Mouse (Mus musculus) hindbrain, embryonic 13.5 days (tissue): ENCODE results near the gene Tmem190. TPM values are rescaled to one million over a fixed set of nuclear protein-coding genes. Genes with fewer than 3 reads are reported as not detected.

ENCODE experiments used
- ATAC-seq: fragments of 200-750 bp; cut with Nextera tagmentation; 2 replicates; pipeline ENCODE4 v1.8.0; 2017; ENCODE audit warnings: moderate TSS enrichment; ENCODE audit not compliant: low FRiP score
- H3K27ac ChIP-seq: fragments of 300-500 bp; sonication (generic); 2 replicates; pipeline ENCODE4 v1.5.1; 2015; ENCODE audit warnings: inconsistent platforms, mild to moderate bottlenecking, moderate library complexity
- H3K27me3 ChIP-seq: fragments of 300-500 bp; sonication (generic); 2 replicates; pipeline ENCODE4 v1.6.1; 2015; ENCODE audit warnings: mild to moderate bottlenecking, inconsistent platforms
- H3K36me3 ChIP-seq: fragments of 300-500 bp; sonication (generic); 2 replicates; pipeline ENCODE4 v1.6.1; 2015; ENCODE audit warnings: mild to moderate bottlenecking, inconsistent platforms
- H3K4me1 ChIP-seq: fragments of 300-500 bp; sonication (generic); replicated peaks from 2 replicates; pipeline ENCODE4 v1.6.1; 2015; ENCODE audit warnings: inconsistent platforms
- H3K4me2 ChIP-seq: fragments of 300-500 bp; sonication (generic); 2 replicates; pipeline ENCODE4 v1.6.1; 2015; ENCODE audit warnings: inconsistent platforms, mild to moderate bottlenecking, moderate library complexity
- H3K4me3 ChIP-seq: fragments of 300-500 bp; sonication (generic); 2 replicates; pipeline ENCODE4 v1.5.1; 2015; ENCODE audit warnings: mild to moderate bottlenecking, inconsistent platforms
- H3K9ac ChIP-seq: fragments of 300-500 bp; sonication (generic); 2 replicates; pipeline ENCODE4 v1.6.1; 2015; ENCODE audit warnings: mild to moderate bottlenecking, inconsistent platforms
- H3K9me3 ChIP-seq: fragments of 300-500 bp; sonication (generic); 2 replicates; pipeline ENCODE4 v1.6.1; 2016; ENCODE audit warnings: inconsistent platforms
- WGBS: fragments of 180-500 bp; shearing (Covaris S2); methylation state at CpG from one replicate; pipeline ENCODE4 v1.1.7; 2015; 5-methylcytosine and 5-hydroxymethylcytosine counted together
- polyA plus RNA-seq: library from polyadenylated mRNA; unstranded; fragments of >200 nt; fragmentation: Nextera tagmentation; extraction: Ambion mirVana; gene quantifications from 2 replicates; pipeline ENCODE4 v1.2.1, GENCODE M21; 2015

The Tmem190 gene
- polyA plus RNA-seq, 1 experiment from 2014 or later = not detected

GRCm38 (mm10) chr7:4830476-4830875, 47.7 kb downstream of the Tmem190 start:
- ATAC-seq = no peak
- 8% methylated on average over 12 of the region's 12 CpGs for WGBS
- Histone ChIP-seq H3K4me1 (peaks cover 8% of the 10 kb centered on the region), H3K9ac (0 out of 2 replicates have a peak overlapping the region, but pooled peaks have one; percentile 35), H3K36me3 (peaks cover 54% of the 10 kb centered on the region), H3K4me2 (no peak overlapping the region), H3K27ac (no peak overlapping the region), H3K4me3 (no peak overlapping the region), H3K9me3 (no peaks in the 10 kb centered on the region), H3K27me3 (peaks cover 57% of the 10 kb centered on the region)

Other genes starting within 250 kb of the Tmem190 start
- gene Syt5, start 235.4 kb upstream of the Tmem190 start, polyA plus RNA-seq = 78.7 and 82.6 TPM in 2 replicates
- gene Ptprh, start 178.9 kb upstream of the Tmem190 start, polyA plus RNA-seq = 0.71 and 0.97 TPM in 2 replicates
- 3.5 and 3.8 TPM in 2 replicates for gene Tmem86b, start 151.5 kb upstream of the Tmem190 start, polyA plus RNA-seq
- gene Ppp6r1, start 123.9 kb upstream of the Tmem190 start, polyA plus RNA-seq = 9.7 and 12.4 TPM in 2 replicates
- gene Hspbp1, start 97.9 kb upstream of the Tmem190 start, polyA plus RNA-seq = 128 and 137 TPM in 2 replicates
- 7.2 and 7.5 TPM in 2 replicates for gene Brsk1, start 92.3 kb upstream of the Tmem190 start, polyA plus RNA-seq
- gene Tmem150b, start 57.7 kb upstream of the Tmem190 start, polyA plus RNA-seq = 0.12 and 0.19 TPM in 2 replicates
- gene Kmt5c, start 42.8 kb upstream of the Tmem190 start, polyA plus RNA-seq = 79.4 and 86.8 TPM in 2 replicates
- gene Cox6b2, start 29.8 kb upstream of the Tmem190 start, polyA plus RNA-seq = 16.4 and 21.1 TPM in 2 replicates
- not detected in 2 replicates for gene Fam71e2, start 11.6 kb upstream of the Tmem190 start, polyA plus RNA-seq
- gene Il11, start 78 bp upstream of the Tmem190 start, polyA plus RNA-seq = 0.38 and 0.56 TPM in 2 replicates
- gene Tmem238, start 6.7 kb downstream of the Tmem190 start, polyA plus RNA-seq = 2.5 and 3.5 TPM in 2 replicates
- gene Rpl28, start 9.9 kb downstream of the Tmem190 start, polyA plus RNA-seq = 239 and 250 TPM in 2 replicates
- gene Ube2s, start 29.7 kb downstream of the Tmem190 start, polyA plus RNA-seq = 252 and 267 TPM in 2 replicates
- 10.9 and 11.6 TPM in 2 replicates for gene Shisa7, start 61.8 kb downstream of the Tmem190 start, polyA plus RNA-seq
- 3.9 and 4.9 TPM in 2 replicates for gene Isoc2b, start 87.3 kb downstream of the Tmem190 start, polyA plus RNA-seq
- 0.75 and 0.78 TPM in 2 replicates for gene Isoc2a, start 94.2 kb downstream of the Tmem190 start, polyA plus RNA-seq
- 0.26 and 0.45 TPM in 2 replicates for gene Gm36210, start 123.6 kb downstream of the Tmem190 start, polyA plus RNA-seq
- 3.6 and 4.9 TPM in 2 replicates for gene Zfp628, start 132.3 kb downstream of the Tmem190 start, polyA plus RNA-seq
- gene Nat14, start 139.1 kb downstream of the Tmem190 start, polyA plus RNA-seq = 25.4 and 27.7 TPM in 2 replicates
- gene Ssc5d, start 142.8 kb downstream of the Tmem190 start, polyA plus RNA-seq = 0.73 and 1.3 TPM in 2 replicates
- 0.25 TPM in 1 of 2 replicates, not detected in the other for gene Sbk2, start 181.5 kb downstream of the Tmem190 start, polyA plus RNA-seq
- 0.19 and 0.49 TPM in 2 replicates for gene Sbk3, start 188.2 kb downstream of the Tmem190 start, polyA plus RNA-seq
- gene Zfp579, start 213.2 kb downstream of the Tmem190 start, polyA plus RNA-seq = 53.6 and 59.9 TPM in 2 replicates
- 7.9 and 9.2 TPM in 2 replicates for gene Zfp524, start 231.5 kb downstream of the Tmem190 start, polyA plus RNA-seq
- gene Fiz1, start 231.8 kb downstream of the Tmem190 start, polyA plus RNA-seq = 37.7 and 41.9 TPM in 2 replicates
- gene Gm44973, start 232.6 kb downstream of the Tmem190 start, polyA plus RNA-seq = 1.4 and 1.8 TPM in 2 replicates
- gene Zfp865, start 237.4 kb downstream of the Tmem190 start, polyA plus RNA-seq = 5.8 and 6.0 TPM in 2 replicates
- 38.7 and 43.5 TPM in 2 replicates for gene Ccdc106, start 237.6 kb downstream of the Tmem190 start, polyA plus RNA-seq